Mouse (Mus musculus): ENCODE data around the gene Adgrv1. TPM values are rescaled to one million over a fixed set of nuclear protein-coding genes. Genes with fewer than 3 reads are reported as not detected.

The Adgrv1 gene
- polyA plus RNA-seq, 2 experiments, result 0.55 to 0.96 TPM

DNA sequence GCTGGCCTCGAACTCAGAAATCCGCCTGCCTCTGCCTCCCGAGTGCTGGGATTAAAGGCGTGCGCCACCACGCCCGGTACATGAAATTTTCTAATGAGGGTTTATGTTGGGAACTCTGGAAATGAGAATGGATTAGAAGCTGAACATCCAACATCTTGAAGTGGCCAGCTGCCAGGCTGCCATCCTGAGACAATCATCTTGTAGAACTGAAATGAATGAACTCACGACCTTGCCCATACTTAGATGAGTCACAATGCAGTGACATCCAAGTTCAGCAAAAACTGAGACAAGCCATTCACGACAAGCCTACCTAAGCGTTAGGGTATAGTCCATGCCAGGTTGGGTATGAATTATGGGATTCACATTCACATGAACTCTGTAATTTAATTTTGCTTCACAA lies 393.1 kb downstream of the Adgrv1 start:
- Histone ChIP-seq H3K9me3 (ENCODE audit: control insufficient read depth, low read length) (no peaks in the 10 kb centered on the region), H3K27me3 (ENCODE audit: control insufficient read depth, insufficient read depth, low read length) (no peaks in the 10 kb centered on the region), H3K27ac (replicated peaks; ENCODE audit: low read depth, low read length) (no peak overlapping the region), H3K9ac (ENCODE audit: low read depth, low read length, severe bottlenecking) (no peak overlapping the region), H3K4me1 (ENCODE audit: control insufficient read depth, insufficient read depth, low read length) (no peaks in the 10 kb centered on the region), H3K36me3 (ENCODE audit: control insufficient read depth, insufficient read depth, low read length) (no peaks in the 10 kb centered on the region), H3K4me2 (replicated peaks; ENCODE audit: low read depth, low read length, severe bottlenecking) (no peak overlapping the region), H3K4me3 (replicated peaks; ENCODE audit: low read length) (no peak overlapping the region)
- DNase-seq (ENCODE audit: low spot score), result no peak
- no peak for TF ChIP-seq POLR2A (IDR thresholded peaks at IDR 0.05; ENCODE audit: borderline replicate concordance, extremely low read depth, insufficient read depth, insufficient read length)
- WGBS, result 95% methylated on average over 10 of the region's 10 CpGs
- ATAC-seq (ENCODE audit: low FRiP score, low read depth), result no peak

DNA sequence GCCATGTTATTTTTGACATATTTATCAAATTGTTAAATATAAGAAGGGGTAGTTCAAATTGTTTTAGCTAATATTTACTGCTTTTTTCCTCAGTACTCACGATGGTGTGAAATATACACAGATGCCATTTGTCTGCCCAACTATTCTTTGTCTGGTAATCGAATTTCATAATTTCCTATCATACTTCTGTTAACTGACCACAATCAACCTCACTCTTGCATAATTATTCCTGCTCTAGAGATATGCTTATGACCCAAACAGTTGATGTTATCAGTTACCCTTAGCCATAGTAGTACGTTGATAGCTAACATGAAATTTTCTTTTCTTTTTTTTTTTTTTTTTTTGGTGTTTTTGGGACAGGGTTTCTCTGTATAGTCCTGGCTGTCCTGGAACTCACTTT lies 393.5 kb downstream of the Adgrv1 start:
- no peaks in the 10 kb centered on the region for H3K4me1 ChIP-seq (ENCODE audit: control insufficient read depth, insufficient read depth, low read length)
- H3K9ac ChIP-seq (ENCODE audit: low read depth, low read length, severe bottlenecking), result no peak overlapping the region
- no peak overlapping the region for H3K27ac ChIP-seq (replicated peaks; ENCODE audit: low read depth, low read length)
- WGBS, result 92% methylated on average over 3 of the region's 3 CpGs
- H3K27me3 ChIP-seq (ENCODE audit: control insufficient read depth, insufficient read depth, low read length), result no peaks in the 10 kb centered on the region
- H3K9me3 ChIP-seq (ENCODE audit: control insufficient read depth, low read length), result no peaks in the 10 kb centered on the region
- DNase-seq (ENCODE audit: low spot score), result no peak
- ATAC-seq (ENCODE audit: low FRiP score, low read depth), result no peak
- no peak for TF ChIP-seq POLR2A (IDR thresholded peaks at IDR 0.05; ENCODE audit: borderline replicate concordance, extremely low read depth, insufficient read depth, insufficient read length)
- H3K4me2 ChIP-seq (replicated peaks; ENCODE audit: low read depth, low read length, severe bottlenecking), result no peak overlapping the region
- no peaks in the 10 kb centered on the region for H3K36me3 ChIP-seq (ENCODE audit: control insufficient read depth, insufficient read depth, low read length)
- no peak overlapping the region for H3K4me3 ChIP-seq (replicated peaks; ENCODE audit: low read length)

DNA sequence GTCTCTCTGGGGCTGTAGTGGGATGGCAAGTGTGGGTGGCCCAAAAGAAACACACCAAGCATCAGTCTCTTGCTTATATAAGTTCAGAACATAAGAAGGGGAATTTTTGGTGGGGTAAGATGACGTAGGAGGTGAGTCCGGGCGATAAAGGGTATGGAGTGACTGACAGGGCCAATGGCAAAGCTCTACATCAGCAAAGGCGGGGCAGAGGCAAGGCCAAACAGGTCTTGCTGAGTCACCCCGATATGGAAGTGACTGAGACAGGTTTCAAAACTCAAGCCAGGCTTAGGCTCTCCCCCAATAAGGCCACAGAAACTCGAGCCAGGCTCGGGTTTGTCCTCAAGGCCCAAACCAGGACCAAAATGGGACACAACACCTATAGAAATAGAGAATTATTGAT lies 394.1 kb downstream of the Adgrv1 start:
- no peak for TF ChIP-seq POLR2A (IDR thresholded peaks at IDR 0.05; ENCODE audit: borderline replicate concordance, extremely low read depth, insufficient read depth, insufficient read length)
- WGBS, result 83% methylated on average over 7 of the region's 7 CpGs
- Histone ChIP-seq H3K9ac (ENCODE audit: low read depth, low read length, severe bottlenecking) (no peak overlapping the region), H3K27ac (replicated peaks; ENCODE audit: low read depth, low read length) (no peak overlapping the region), H3K4me2 (replicated peaks; ENCODE audit: low read depth, low read length, severe bottlenecking) (no peak overlapping the region), H3K4me1 (ENCODE audit: control insufficient read depth, insufficient read depth, low read length) (no peaks in the 10 kb centered on the region), H3K4me3 (replicated peaks; ENCODE audit: low read length) (no peak overlapping the region), H3K9me3 (ENCODE audit: control insufficient read depth, low read length) (no peaks in the 10 kb centered on the region), H3K36me3 (ENCODE audit: control insufficient read depth, insufficient read depth, low read length) (no peaks in the 10 kb centered on the region), H3K27me3 (ENCODE audit: control insufficient read depth, insufficient read depth, low read length) (no peaks in the 10 kb centered on the region)
- no peak for DNase-seq (ENCODE audit: low spot score)
- ATAC-seq (ENCODE audit: low FRiP score, low read depth), result no peak

DNA sequence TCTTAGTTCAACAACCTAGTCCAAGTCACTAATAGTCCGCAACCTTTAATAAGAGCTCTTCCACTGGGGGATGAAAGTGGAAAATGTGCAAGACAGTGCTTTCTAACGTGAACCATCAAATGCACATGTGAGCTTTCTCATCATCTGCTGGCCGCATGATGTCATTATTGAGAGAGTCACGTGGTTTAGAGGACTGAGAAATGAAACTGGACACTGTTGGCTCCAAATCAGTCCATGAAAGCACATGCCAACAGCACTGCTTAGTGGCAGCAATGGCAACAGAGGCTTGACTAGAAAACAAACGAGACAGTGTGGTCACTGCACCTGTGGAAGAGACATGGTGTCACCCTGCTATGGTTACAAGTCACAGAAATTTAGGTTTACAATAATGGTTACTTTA lies 395.0 kb downstream of the Adgrv1 start:
- 68% methylated on average over 5 of the region's 5 CpGs for WGBS

DNA sequence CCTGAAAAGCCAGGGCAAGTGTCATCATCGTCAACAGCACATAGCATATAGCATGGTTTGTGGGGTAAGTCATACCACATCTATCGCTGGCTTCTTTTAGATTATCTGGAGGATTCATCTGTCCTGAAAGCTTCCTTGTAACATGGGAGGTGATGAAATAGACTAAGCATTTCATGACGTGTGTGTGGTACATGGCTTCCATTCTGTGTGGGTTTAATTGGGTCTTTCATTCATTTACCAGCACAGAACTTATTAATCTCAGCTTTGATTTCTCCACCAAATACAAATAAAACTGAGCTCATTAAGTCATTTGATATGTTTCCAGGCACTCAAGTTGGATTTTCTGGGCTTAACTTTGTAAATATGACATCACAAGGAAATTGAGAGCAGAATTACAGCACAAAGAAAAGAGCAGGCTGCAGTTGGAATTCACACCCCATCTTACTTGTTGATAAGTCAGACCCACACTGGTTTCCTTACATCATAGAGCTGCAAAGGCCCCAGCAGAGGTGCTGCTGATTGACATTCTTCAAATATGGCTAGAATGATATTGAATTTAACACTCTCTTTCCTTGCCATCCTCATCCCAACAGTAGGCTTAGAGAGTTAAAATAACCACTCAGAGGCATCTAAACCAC lies 396.1 kb downstream of the Adgrv1 start:
- Histone ChIP-seq H3K9ac (ENCODE audit: low read depth, low read length, severe bottlenecking) (no peak overlapping the region), H3K36me3 (ENCODE audit: control insufficient read depth, insufficient read depth, low read length) (no peaks in the 10 kb centered on the region), H3K4me3 (replicated peaks; ENCODE audit: low read length) (no peak overlapping the region), H3K27ac (replicated peaks; ENCODE audit: low read depth, low read length) (no peak overlapping the region), H3K27me3 (ENCODE audit: control insufficient read depth, insufficient read depth, low read length) (no peaks in the 10 kb centered on the region), H3K4me2 (replicated peaks; ENCODE audit: low read depth, low read length, severe bottlenecking) (no peak overlapping the region), H3K4me1 (ENCODE audit: control insufficient read depth, insufficient read depth, low read length) (peaks cover 4% of the 10 kb centered on the region; the same call in 1 of the 2 replicates), H3K9me3 (ENCODE audit: control insufficient read depth, low read length) (no peaks in the 10 kb centered on the region)
- no peak for TF ChIP-seq POLR2A (IDR thresholded peaks at IDR 0.05; ENCODE audit: borderline replicate concordance, extremely low read depth, insufficient read depth, insufficient read length)
- WGBS, result 56% methylated on average over 3 of the region's 3 CpGs
- no peak for ATAC-seq (ENCODE audit: low FRiP score, low read depth)
- no peak for DNase-seq (ENCODE audit: low spot score)

More for the DNA sequence above, 395.0 kb downstream of the Adgrv1 start:
- ATAC-seq (ENCODE audit: low FRiP score, low read depth), result 0 out of 2 replicates have a peak, but pooled peaks have one; percentile 41
- H3K9ac ChIP-seq (ENCODE audit: low read depth, low read length, severe bottlenecking), result no peak overlapping the region
- H3K4me1 ChIP-seq (ENCODE audit: control insufficient read depth, insufficient read depth, low read length), result peaks cover 2% of the 10 kb centered on the region; the same call in 1 of the 2 replicates
- H3K27ac ChIP-seq (replicated peaks; ENCODE audit: low read depth, low read length), result no peak overlapping the region
- TF ChIP-seq POLR2A (IDR thresholded peaks at IDR 0.05; ENCODE audit: borderline replicate concordance, extremely low read depth, insufficient read depth, insufficient read length), result no peak
- H3K27me3 ChIP-seq (ENCODE audit: control insufficient read depth, insufficient read depth, low read length), result no peaks in the 10 kb centered on the region
- no peaks in the 10 kb centered on the region for H3K9me3 ChIP-seq (ENCODE audit: control insufficient read depth, low read length)
- H3K36me3 ChIP-seq (ENCODE audit: control insufficient read depth, insufficient read depth, low read length), result no peaks in the 10 kb centered on the region
- H3K4me3 ChIP-seq (replicated peaks; ENCODE audit: low read length), result no peak overlapping the region
- peak; percentile 27 for DNase-seq (ENCODE audit: low spot score)
- H3K4me2 ChIP-seq (replicated peaks; ENCODE audit: low read depth, low read length, severe bottlenecking), result no peak overlapping the region
